Mouse (Mus musculus) spleen, postnatal 36 days (tissue): ENCODE measurements around the gene Zfp788.
A peak's percentile ranks its signal among the peaks of the same experiment; 100 is the strongest.
"Not testable (repeated sequence)": the region's sequence is repeated elsewhere in the genome, so short reads cannot be mapped to it uniquely, and the experiment has no call there.

ENCODE experiments used
- DNase-seq, 2 experiments: peaks; one replicate each; pipeline ENCODE4 v3.0.0; 2022; ENCODE audit warnings: low spot score in 2 of 2, mixed read lengths in 1 of 2

Gene Zfp788

GRCm38 (mm10) chr7:41632409-41633220 lies at the start of gene Zfp788:
TSS of gene Zfp788 (plus strand) at chr7:41633203.
- peak; percentile 88 to 89 for DNase-seq

GRCm38 (mm10) chr7:41587831-41588230 lies 45.2 kb upstream of the Zfp788 start:
- DNase-seq, result not testable (repeated sequence)

- DNase-seq, result no peak
Observed at GRCm38 (mm10) chr7:41598615-41599014, 34.4 kb upstream of the Zfp788 start.

GRCm38 (mm10) chr7:41599034-41599813 lies 33.8 kb upstream of the Zfp788 start, which contains the start of gene 2610021A01Rik:
TSS of gene 2610021A01Rik (plus strand) at chr7:41599230.
- DNase-seq, result peak; percentile 88 to 92

GRCm38 (mm10) chr7:41599932-41600548 lies 33.0 kb upstream of the Zfp788 start:
- DNase-seq, result no peak

DNA sequence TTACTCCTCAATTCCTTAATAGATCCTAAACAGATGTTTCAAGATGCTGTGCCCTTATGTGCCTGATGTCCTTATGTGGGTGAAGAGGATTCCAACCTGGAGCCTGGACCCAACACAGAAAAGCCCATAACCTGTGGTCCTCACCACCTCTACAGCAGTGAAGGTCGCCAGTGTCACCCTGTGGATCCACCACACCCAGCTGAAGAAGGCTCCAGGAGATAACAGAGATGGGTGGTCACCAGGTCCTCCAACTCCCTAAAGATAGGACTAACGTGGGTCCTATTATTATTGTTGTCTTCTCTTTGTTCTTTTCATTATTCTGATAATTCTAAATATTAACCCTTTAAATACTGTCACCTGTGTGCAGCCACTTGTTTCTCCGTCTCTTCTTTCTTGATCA lies 21.3 kb upstream of the Zfp788 start:
- no peak for DNase-seq

- not testable (repeated sequence) for DNase-seq
Observed at GRCm38 (mm10) chr7:41616241-41616640, 16.8 kb upstream of the Zfp788 start.

GRCm38 (mm10) chr7:41633221-41633984 lies 400 bp downstream of the Zfp788 start:
- DNase-seq, result peak; percentile 85 to 87

GRCm38 (mm10) chr7:41674326-41674725 lies 41.3 kb downstream of the Zfp788 start:
- DNase-seq, result not testable (repeated sequence)
